Mouse (Mus musculus): ENCODE data around the gene N4bp1.
A peak's percentile ranks its signal among the peaks of the same experiment; 100 is the strongest.

Gene N4bp1

DNA sequence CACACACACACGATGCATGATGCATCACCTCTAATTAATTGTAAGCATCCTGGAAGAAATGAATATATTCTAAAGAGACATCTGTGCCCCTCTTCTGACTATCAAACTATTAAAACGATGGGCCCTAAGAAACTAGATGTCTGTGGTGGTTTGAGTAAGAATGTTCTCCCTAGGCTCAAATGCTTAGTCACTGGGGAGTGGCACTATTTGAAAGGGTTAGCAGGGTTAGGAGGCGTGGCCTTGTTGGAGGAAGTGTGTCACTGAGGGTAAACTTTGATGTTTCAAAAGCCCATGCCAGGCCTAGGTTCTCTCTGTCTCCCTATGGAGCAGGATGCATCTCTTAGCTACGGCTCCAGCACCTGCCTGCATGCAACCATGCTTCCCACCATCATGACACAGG is 10.3 kb upstream of the N4bp1 start:
- no peak for DNase-seq

DNA sequence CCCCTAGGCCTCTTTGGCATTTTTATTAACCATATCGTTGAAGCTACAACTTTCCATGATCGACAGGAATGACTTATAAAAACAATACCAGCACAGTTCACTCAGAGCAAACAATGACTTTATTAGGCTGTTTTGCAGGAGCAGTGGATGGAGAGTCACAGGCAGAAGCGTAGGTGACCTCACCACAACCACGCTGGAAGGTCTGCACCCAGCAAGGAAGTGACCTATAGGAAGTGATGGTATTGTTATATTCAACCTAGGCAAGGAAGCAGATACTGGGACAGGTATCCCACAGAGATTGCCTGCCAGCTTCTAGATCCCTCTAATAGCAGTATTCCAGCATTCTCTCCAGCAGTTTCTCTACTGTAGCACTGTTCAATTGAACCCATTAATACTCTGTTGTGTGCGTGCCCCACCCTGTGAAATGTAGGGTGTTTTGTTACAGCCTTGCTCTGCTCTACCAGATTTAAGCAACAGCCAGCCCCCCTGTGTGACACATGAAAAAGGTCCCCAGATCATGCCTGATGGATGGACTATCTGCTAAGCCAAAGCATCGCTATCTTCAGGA is 9.2 kb upstream of the N4bp1 start:
- no peak for DNase-seq

DNA sequence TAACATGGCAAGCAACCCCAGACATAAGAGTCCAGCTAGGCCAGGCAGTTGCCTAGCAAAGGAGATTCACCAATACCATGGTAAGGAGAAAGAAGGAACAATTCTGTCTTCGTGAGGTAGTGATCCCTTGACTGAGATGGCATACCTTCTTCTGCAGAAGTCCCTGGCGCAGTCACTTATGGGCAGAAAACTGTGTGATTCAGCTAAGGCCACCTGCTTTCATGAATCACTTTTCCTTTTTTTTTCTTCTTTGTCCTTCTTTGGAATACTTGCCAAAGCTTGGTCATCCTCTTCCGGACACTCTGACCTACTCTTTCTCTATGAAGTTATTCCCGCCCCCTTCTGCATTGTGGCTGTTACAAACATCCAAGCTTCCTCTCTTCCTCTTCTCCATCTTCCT is 8.5 kb upstream of the N4bp1 start:
- no peak for DNase-seq

DNA sequence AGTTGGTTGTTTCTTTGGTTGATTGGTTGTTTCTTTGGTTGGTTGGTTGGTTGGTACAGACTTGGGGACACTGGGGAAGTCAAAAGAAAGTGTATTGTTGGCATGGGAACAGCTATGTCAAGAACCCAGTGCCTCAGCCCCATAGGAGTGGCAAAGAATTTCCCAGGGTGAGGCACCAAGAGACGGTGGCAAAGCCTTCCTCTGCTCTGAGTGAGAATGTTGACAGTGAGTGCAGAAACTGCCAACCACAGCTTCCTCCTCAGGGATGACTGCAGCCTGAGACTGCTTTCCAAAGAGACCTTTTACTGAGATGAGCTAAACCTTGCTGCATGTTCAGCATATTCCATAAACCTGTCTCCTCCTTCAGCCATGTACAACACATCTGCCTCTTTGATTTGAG is 6.5 kb upstream of the N4bp1 start:
- no peak for DNase-seq

DNA sequence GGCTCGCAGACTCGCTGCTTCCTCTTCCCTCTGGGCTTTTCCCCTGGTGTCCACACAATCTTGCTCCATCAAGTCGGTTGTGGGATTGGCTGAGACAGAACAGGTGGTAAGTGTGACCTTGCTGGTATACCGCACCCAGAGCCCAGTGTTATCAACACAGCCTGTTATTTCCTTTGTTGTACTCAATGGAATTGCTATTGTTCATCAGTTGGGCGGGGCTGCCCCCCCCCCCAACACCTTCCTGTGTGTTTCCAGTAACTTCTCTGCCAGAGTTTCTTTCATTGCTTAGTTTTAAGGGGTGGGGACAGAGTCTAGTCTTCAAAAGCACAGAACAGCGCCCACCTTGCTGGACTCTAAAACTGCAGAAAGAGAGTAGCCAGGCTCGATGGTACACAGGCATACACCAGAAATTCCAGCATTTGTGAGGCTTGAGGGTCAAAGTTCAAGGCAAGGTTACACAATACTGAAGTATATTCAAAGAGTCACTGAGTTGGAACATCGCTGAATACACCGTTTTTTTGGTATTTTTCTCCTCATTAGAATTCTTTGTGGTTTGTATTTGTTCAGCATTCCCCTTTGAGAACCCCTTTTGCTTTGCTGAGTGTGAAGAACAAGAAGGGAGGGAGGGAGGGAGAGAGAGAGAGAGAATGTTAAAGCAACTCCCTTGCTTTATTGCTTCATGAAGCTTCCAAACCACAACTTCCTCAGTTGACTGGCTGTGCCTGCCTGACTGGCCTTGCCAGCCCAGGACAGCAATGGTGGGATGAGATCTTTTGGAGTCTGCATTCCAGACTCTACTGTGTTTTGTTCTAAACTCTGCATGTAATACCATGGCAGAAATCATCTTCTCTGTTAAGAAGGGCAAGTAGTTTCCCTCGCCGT is 3.2 kb upstream of the N4bp1 start:
- DNase-seq = peak; percentile 36

DNA sequence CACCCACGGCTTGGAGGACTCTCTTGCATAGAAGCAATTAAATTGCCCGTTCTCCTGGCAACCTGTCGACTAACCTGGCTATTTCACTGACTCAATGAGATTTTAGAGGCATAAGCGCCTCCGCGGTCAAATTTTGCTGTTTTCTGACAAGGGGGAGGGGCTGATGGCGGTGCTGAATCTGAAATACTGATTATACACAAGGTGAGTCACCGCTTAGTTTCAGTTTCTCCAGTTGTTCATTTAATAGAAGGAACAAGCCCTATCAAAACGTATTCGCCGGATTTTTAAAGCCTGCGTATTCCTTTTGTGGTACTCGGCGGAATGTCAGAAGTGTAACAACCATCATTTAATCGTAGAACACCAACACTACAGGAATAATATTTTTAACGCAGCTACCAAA is 991 bp downstream of the N4bp1 start:
- peak; percentile 44 for DNase-seq

DNA sequence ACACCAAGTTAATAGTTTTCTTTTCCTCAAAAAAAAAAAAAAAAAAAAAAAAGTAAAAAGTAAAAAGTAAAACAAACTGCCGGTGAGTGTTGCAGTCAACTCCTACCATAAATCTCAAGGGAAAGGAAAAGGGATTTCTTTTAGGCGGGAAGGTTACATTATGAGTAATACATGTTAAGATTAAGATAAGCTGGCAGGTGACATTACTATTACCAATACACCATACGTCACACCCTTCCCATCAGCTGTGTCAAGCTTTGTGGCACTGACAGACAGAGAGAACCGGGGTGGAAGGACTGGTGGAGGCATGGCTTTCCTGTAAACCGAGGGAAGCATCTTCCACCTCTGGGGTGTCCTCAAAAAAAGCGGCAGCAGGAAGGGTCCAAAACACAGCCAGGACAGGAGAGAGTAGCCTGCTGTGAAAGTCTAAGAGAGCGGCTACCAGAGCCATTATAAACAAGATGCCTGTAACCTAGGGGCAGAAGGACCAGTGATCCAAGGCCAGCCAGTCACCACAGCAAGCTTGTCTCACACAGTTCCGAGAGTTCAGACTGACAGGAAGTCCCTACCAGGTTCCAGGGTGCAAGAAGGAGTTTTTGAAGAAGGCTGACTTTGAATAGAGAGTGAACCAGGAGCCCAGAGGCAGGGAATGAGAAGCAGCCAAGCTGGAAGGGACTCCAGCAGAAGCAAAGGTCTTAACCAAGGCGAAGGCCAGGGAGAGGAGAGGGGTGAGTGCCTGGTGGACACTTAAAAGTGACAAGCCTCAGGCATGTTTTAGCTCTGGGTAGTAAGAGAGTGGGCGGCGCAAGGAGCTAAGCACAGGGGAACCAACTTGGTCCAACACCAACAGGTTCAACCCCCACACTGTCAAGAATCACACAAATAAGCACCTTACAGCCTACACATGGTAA is 2.2 kb downstream of the N4bp1 start:
- no peak for DNase-seq

DNA sequence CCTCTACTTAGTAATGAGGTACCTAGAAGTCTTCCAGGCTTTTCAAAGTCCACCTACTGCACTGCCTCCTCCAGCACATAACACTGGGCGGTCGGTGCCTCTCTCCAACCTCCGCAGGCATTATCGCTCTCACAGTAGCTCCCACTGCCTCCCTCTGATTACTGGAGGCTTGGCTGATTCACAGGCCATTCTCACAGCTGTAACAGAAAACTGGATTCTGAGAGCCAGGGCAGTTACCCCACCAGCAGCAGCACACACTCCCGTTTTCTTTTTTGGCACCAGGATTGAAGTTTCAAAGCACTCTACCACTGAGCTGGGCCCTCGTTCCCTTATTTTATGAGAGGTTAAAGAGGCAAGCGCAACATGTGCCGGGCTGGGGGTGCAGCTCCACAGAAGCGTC is 3.1 kb downstream of the N4bp1 start:
- no peak for DNase-seq

DNA sequence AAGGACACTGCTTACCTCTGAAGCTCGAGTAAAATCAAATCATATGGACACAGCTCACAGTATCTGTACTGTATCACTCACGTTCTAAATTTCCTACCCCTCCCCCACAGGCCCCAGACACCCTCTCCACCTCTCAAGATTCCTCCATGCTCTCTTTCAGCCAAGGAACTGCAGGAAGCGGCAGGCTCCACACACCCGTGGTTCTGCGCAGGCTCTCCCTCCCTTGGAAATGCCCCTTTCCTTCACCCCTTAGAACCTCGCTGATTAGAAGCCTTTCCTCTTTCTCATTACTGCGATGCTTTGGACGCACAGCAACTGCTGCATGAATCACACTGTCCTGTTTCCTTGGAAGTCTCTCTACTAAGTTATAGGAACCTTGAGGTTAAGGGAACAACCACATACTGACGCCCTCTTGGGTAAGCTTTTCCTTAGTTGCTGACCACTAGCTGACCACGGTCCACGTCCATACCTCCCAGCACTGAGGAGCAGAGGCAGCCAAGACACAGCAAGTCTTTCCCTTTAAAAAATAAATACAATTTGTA is 3.9 kb downstream of the N4bp1 start:
- no peak for DNase-seq

DNA sequence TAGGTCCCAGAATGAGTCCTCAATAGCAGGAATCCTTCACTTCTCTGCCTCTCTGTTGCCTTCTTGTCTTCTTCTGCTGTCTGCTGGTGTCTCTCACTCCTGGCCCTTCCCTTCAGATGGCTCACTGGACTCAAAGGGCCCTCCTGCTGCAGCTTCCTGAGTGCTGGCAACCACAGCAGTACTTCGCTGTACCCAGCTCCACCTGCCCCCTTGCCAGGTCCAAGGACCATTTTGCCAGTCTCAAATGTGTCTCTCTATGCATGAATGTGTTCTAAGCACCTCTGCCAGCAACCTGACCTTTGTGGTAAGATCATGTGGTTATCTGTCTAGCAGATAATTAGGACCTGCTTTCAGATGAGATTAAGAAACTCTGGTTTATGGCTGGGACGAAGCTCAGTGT is 8.2 kb downstream of the N4bp1 start:
- no peak for DNase-seq

DNA sequence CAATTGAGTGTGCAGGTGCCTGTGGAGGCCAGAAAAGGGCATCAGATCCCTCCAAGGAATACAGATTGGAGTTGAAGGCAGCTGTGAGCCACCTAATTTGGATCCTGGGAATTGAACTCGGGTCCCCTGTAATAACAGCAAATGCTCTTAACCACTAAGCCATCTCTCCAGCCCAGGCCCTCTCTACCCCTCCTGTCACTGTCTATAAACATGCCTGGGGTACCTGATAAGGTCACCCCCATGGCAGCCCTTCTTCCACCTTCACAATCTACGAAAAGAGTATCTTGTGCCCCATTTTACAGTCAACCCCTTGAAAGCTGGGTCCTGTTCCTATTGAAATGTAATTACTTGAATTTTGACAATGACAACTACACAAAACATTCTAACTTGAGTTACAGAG is 11.0 kb downstream of the N4bp1 start:
- no peak for DNase-seq

DNA sequence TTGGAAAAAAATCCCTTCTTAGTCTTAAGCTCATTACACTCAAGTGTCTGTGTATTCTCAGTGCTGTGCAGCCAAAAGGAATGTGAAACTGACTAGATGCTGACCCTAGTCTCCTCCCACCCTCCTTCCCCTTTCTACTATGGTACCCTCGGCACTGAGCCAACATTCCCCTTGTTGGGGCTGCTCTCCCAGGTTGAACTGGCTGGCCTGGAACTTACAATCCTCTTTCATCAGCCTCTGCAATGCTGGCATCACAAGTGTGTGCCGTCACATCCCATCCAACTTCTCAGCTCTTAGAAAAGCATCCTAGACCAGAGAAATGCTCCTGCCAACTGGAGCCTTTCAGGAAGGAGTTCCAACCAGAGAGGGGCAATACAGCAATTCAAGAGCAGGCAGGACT is 11.9 kb downstream of the N4bp1 start:
- DNase-seq = no peak

DNA sequence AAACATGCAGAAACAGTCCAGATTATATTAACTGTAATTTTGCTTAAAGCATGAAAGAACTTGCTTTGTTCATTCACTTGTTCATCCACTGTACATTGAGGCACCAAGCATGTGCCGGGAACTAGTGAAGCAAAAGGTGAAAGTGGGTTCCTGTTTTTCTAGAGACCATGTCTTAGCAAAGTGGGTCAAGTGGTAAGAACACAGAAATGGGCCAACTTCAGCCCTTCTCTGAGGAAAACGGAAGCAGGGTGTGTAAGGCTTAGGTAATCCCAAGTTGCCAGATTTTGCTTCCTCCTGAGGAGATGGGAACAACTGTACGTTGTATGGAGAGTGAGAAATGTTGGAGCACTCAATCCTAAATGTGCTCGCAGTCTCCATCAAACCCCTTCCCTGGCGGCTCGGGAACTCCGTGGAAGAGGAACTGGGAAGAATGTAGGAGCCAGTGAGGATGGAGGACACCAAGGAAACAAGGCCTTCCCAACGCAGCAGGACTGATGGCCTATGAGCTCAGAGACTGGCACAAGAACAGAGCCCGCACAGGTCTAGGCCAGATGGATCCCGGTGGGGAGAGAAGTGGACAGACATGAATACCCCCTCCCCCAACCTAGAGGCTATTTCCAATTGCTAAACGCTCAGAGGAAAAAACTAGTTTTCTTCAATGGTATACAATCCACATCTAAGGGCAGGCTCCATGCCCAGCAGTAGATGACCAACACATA is 12.8 kb downstream of the N4bp1 start:
- DNase-seq = no peak

DNA sequence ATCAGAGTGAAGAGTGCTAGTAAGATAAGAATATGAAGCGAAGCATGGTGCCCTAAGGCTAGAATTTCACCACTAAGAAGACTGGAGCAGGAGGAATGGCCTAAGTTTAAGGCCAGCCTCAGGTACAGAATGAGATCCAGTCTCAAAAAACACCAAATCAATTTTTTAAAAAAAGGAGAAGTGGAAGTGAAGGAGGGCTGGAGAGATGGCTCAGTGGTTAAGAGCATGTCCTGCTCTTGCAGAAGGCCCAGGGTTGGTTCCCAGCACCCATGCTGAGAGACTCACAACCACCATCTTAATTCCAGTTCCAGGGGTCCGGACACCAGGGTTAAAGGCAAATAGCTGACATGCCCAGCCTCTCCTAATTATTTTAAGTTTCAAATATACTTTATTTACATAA is 13.6 kb downstream of the N4bp1 start:
- DNase-seq = no peak

DNA sequence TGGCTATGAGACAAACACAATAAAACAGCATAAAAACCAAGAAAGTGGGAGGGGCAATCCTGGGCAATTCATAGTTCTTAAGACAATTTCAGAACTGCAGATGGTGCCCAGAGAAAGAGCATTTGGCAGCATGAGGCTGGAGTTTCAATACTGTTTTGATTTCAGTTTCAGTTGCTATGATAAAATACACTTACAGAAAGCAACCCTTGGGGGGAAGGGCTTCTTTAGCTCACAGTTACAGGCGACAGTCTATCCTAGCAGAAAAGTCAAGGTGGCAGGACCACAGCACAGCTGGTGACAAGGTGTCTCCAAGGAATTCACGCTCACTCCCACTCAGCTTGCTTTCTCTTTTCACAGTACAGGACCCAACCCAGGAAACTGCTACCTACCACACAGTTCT is 14.3 kb downstream of the N4bp1 start:
- DNase-seq = no peak

DNA sequence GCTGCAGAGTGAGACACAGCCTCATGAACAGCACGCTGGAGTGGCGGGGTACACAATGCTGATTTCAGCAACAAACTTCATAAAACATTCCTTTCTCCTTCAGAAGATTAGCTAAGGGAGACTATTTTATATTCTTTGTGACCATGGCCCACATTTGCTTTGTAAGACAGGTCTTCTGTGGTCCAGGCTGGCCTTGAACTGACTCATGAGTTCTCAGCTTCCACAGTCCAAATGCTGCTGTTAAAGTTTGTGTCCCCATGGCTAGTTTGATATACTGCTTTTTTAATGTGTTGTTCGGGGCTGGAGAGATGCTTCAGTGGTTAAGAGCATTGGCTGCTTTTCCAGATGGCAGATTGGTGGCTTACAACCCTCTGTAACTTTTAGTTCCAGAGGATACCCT is 17.0 kb downstream of the N4bp1 start:
- no peak for DNase-seq

DNA sequence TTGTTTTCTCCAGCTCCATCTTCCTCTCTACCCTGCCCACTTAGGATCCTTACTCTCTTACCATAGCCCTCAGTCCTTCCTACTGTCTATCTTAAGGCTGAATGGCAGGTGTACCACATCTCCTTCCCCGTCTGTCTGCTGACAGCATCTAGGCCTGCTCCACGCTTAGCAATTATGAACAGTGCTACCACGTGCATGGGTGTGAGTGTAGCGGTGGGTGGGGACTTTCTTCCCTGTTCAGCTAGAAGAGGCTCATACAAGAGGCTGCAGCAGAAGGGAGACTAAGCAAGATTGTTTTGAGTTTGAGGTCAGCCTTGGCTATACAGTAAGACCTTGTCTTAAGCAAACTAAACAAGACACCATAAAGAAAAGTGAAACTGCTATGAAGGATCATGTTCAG is 20.3 kb downstream of the N4bp1 start:
- no peak for DNase-seq

DNA sequence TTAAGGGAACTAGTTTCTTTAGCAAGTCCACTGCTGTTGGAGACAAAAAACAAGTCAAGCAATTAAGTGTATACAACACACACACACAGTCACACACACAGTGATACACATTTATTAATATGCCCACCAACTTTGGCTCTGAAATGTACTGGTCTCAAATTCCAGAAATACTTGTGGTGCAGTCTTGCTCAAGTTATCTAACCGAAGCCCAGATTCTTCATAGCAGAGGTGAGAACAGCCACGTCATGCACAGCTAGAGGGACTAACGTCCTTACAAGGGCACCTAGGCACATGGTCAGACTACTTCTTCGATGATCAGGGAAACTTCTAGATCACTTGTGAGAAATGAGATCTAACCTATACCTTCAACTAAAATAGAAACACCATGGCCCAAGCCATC is 22.2 kb downstream of the N4bp1 start:
- DNase-seq = no peak

DNA sequence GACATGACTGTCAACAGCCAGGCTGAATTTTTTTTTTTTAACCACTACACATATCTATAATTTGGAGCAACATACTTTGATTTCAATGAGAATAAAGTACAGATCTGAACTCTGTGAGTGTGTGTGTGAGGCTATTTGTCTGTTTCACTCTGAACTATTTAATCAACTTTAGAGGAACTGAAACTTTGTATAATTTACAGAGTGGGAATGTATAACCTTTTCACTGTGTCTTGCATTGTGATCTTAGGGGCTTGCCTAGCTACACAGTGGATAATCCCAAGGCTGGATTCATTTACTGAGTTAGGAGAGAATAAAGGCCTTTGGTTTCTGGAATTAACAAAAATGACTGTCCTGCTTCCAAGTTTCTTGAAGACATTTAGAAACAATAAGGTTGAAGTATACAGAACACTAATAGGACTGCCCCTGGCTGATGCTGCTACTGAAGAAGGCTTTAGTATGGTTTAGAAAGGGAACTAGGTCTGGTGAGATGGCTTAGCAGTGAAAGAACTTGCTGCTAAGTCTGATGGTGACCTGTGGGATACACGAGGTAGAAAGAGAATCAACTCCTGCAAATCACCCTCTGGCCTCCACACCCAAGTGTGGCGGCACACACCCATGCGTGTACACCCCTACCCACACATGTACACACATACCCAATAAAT is 22.8 kb downstream of the N4bp1 start:
- DNase-seq = no peak

DNA sequence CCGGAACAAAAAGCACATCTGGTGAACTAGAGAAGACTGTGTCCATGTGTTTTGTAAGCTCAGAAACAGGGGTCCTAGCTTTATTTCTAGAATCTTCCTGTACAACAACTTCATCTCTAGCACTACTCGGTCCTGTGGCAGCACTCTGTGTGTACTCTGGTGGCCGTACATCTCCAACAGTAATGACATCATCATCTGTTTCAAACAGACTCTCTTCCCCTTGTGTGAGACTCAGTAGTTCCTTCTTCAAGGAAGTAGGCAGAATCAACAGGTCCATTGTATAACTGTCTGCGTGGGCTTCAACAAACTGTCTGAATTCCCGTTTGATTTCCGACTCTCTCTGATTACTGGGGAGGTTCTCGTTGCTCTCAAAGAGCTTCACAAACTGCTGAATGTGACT is 23.5 kb downstream of the N4bp1 start:
- DNase-seq = no peak

DNA sequence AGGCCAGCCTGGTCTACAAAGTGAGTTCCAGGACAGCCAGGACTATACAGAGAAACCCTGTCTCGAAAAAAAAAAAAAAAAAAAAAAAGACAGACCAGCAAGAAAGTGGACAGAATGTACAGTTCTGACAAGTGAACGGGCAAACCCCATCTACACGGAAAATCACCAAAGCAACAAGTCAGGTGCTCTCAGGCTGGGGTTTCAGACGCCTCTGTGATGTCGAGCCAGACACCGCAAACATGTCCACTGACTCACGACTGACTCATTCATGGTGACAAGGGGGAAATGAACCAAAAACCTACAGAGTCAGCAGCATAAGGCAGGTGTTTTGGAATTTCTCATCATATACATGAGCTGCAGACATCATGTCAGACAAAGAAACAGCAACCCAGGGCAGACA is 28.8 kb downstream of the N4bp1 start:
- DNase-seq = no peak

DNA sequence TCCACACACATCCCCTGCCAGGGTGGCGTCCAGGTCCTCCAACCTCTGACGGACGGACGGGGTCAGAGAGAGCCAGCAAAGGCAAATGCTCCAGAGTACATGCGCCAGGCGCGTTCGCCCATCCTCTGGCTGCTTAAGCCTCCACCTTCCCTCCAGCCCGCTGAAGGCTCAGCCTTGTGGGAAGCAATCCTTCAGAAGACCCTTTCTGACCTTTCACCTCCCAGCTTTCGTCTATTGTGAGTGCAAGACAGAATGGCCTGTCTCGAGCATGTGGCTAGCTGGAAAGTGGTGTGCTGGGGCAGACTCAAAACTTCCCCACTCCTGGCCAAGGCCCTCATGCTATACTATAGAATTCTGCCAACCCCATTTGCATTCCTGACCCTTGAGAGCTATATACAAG is 30.4 kb downstream of the N4bp1 start:
- DNase-seq = no peak
